In the genomic region with DNA sequence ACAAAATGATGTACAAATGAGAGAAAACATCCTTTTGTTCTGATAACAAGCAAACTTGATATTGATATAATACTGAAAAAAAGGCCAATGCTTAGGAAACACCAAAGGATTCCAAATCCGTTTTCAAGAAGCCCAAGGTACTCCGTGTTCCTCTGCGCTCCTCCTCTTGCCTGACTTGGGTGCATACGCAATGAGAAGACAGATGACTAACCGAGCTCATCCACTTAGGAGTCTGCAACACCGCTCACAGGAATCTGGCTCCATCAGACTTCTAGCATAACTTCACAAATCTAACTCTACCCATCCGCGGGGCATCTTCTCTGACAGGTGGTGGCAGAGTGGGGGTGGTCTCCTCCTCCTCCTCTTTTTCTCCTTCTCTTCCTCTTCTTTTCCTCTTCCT, we compare ENCODE assay signal across 14 mouse cellular contexts.
"Had no signal": no experiment of that assay in that cellular context is flagged by ENCODE, and none has a peak within 500 bp of the region (broad histone marks: within the 10 kb centered on the region; RNA-seq: fewer than 3 reads in every experiment).

No protein-coding gene starts in this region.

- ATAC-seq: midbrain, embryonic 13.5 days; midbrain, embryonic 15.5 days had no signal

- H3K9ac ChIP-seq: liver, embryonic 14.5 days; lung, embryonic 14.5 days; midbrain, embryonic 13.5 days; midbrain, embryonic 15.5 days; neural tube, embryonic 12.5 days; stomach, embryonic 15.5 days had no signal

- H3K27me3 ChIP-seq: midbrain, embryonic 13.5 days; midbrain, embryonic 15.5 days; neural tube, embryonic 12.5 days; stomach, embryonic 15.5 days had no signal

- H3K36me3 ChIP-seq: midbrain, embryonic 13.5 days; midbrain, embryonic 15.5 days; neural tube, embryonic 12.5 days; stomach, embryonic 15.5 days had no signal

- H3K4me3 ChIP-seq: midbrain, embryonic 13.5 days; midbrain, embryonic 15.5 days; neural tube, embryonic 12.5 days; stomach, embryonic 15.5 days had no signal

- DNase-seq: lung, adult 18-20 months; lung, postnatal 10 days; lung, postnatal 4 days; right cerebral cortex, postnatal 25 days; thymus, adult 18-20 months; thymus, postnatal 14 days; thymus, postnatal 36 days had no signal

- H3K27ac ChIP-seq: liver, embryonic 14.5 days; midbrain, embryonic 13.5 days; midbrain, embryonic 15.5 days; neural tube, embryonic 12.5 days; stomach, embryonic 15.5 days; stomach, postnatal 0 days had no signal

- H3K4me1 ChIP-seq: midbrain, embryonic 15.5 days; neural tube, embryonic 12.5 days; stomach, embryonic 15.5 days had no signal
